Mouse (Mus musculus) kidney, embryonic 14.5 days (tissue): Measurements from ENCODE around the gene Sun1. TPM values are rescaled to one million over a fixed set of nuclear protein-coding genes. Genes with fewer than 3 reads are reported as not detected.

ENCODE experiments used
- ATAC-seq: fragments of 200-750 bp; cut with Nextera tagmentation; 2 replicates; pipeline ENCODE4 v1.8.0; 2017; ENCODE audit warnings: moderate number of reproducible peaks, mild to moderate bottlenecking, moderate TSS enrichment, moderate library complexity; ENCODE audit not compliant: low FRiP score, low TSS enrichment
- H3K27ac ChIP-seq: fragments of 300-500 bp; sonication (generic); 2 replicates; pipeline ENCODE4 v1.5.1; 2014; ENCODE audit warnings: low read depth, mild to moderate bottlenecking, low read length, moderate library complexity, mixed read lengths
- H3K27me3 ChIP-seq: fragments of 300-500 bp; sonication (generic); 2 replicates; pipeline ENCODE4 v1.6.1; 2014; ENCODE audit warnings: mild to moderate bottlenecking, low read length; ENCODE audit not compliant: control insufficient read depth, insufficient read depth
- H3K36me3 ChIP-seq: fragments of 300-500 bp; sonication (generic); 2 replicates; pipeline ENCODE4 v1.6.1; 2014; ENCODE audit warnings: low read length, mixed read lengths; ENCODE audit not compliant: control insufficient read depth, insufficient read depth
- H3K4me1 ChIP-seq: fragments of 300-500 bp; sonication (generic); 2 replicates; pipeline ENCODE4 v1.6.1; 2014; ENCODE audit warnings: low read length, mixed read lengths; ENCODE audit not compliant: control insufficient read depth, insufficient read depth
- H3K4me2 ChIP-seq: fragments of 300-500 bp; sonication (generic); replicated peaks from 2 replicates; pipeline ENCODE4 v1.6.1; 2014; ENCODE audit warnings: low read depth, mild to moderate bottlenecking, low read length
- H3K4me3 ChIP-seq: fragments of 300-500 bp; sonication (generic); 2 replicates; pipeline ENCODE4 v1.5.1; 2014; ENCODE audit warnings: mild to moderate bottlenecking, low read length
- H3K9ac ChIP-seq: fragments of 300-500 bp; sonication (generic); 2 replicates; pipeline ENCODE4 v1.6.1; 2014; ENCODE audit warnings: low read depth, mild to moderate bottlenecking, low read length, moderate library complexity
- H3K9me3 ChIP-seq: fragments of 300-500 bp; sonication (generic); 2 replicates; pipeline ENCODE4 v1.6.1; 2016; ENCODE audit warnings: low read length; ENCODE audit not compliant: control insufficient read depth
- WGBS: fragments of 180-500 bp; shearing (Covaris S2); extraction: QIAGEN DNeasy Blood & Tissue Kit; methylation state at CpG from one replicate; pipeline ENCODE4 v1.1.7; 2014; 5-methylcytosine and 5-hydroxymethylcytosine counted together
- polyA plus RNA-seq: library from polyadenylated mRNA; unstranded; fragments of >200 nt; fragmentation: Nextera tagmentation; extraction: Ambion mirVana; gene quantifications from 2 replicates; pipeline ENCODE4 v1.2.1, GENCODE M21; 2014

Sun1 gene
- polyA plus RNA-seq, 1 experiment from 2014 or later, result 59.5 TPM

DNA sequence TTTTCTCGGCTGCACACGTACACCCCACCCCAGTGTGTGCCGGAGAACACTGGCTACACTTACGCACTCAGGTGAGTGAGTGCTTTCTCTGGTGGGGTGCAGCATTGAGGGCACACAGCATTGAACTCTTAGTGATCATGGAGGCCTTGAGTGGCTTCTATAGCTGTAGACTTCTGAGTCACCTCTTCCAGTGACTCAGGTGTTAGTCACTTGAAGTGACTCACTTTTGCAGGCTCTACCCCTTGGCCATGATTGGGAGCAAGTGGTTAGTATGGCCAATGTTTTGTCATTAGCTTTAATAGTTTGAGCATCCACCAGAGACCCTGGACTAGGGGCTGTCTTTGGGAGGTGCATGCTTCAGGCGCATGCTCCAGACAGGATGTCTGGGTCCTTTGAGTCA lies 14.7 kb downstream of the Sun1 start:
- Histone ChIP-seq H3K27me3 (no peaks in the 10 kb centered on the region), H3K27ac (no peak overlapping the region), H3K36me3 (peaks cover 20% of the 10 kb centered on the region), H3K4me2 (no peak overlapping the region), H3K9me3 (no peaks in the 10 kb centered on the region), H3K9ac (no peak overlapping the region), H3K4me1 (no peaks in the 10 kb centered on the region), H3K4me3 (no peak overlapping the region)
- no peak for ATAC-seq
- WGBS, result 94% methylated on average over 5 of the region's 5 CpGs

DNA sequence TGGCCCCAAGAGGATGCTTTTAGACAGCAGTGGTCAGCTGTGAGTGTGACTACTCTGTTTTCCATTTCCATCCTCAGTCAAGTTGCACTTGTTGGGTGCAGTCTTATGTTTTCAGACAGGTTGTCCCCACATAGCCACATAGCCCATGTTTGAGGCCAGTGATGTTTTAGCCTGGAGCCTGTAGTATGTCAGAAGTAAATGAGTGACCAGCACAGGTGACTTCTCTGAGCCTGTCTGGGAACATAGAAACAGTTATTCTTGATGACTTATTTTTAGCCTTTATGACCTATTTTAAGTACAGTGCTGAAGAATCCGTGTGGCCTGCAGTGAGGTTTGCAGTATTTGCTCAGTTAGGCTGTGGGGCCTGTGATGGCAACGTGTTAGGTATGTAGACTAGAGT lies 15.7 kb downstream of the Sun1 start:
- WGBS, result 87% methylated on average over 2 of the region's 2 CpGs
- no peak for ATAC-seq

DNA sequence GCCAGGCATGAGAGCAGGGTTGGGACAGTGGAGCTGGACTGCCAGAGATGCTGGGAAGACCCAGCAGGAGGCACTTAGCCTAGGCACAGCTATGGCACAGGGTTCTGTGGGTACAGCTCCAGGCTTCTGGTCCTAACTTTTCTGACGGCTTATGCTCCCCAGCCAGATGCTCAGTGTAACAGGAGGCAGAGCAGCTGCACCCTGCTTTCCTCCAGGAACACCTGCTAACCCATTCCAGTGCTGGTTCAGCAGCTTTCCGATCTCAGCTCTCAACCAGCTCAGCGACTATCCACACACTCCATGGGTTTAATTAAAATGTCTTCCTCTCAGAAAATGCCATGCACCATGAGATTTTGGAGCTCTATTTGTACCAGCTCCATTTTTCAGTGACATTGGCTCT lies 16.3 kb downstream of the Sun1 start:
- ATAC-seq, result no peak
- H3K9me3 ChIP-seq, result no peaks in the 10 kb centered on the region
- no peak overlapping the region for H3K9ac ChIP-seq
- H3K27me3 ChIP-seq, result no peaks in the 10 kb centered on the region
- 84% methylated on average over 3 of the region's 3 CpGs for WGBS
- no peaks in the 10 kb centered on the region for H3K4me1 ChIP-seq
- H3K36me3 ChIP-seq, result peaks cover 24% of the 10 kb centered on the region
- no peak overlapping the region for H3K27ac ChIP-seq
- H3K4me2 ChIP-seq, result no peak overlapping the region
- H3K4me3 ChIP-seq, result no peak overlapping the region

More for the DNA sequence above, 15.7 kb downstream of the Sun1 start:
- no peaks in the 10 kb centered on the region for H3K4me1 ChIP-seq
- no peak overlapping the region for H3K4me2 ChIP-seq
- no peaks in the 10 kb centered on the region for H3K27me3 ChIP-seq
- H3K27ac ChIP-seq, result no peak overlapping the region
- H3K9ac ChIP-seq, result no peak overlapping the region
- no peak overlapping the region for H3K4me3 ChIP-seq
- H3K9me3 ChIP-seq, result no peaks in the 10 kb centered on the region
- H3K36me3 ChIP-seq, result peaks cover 17% of the 10 kb centered on the region

GRCm38 (mm10) chr5:139220006-139220515 lies 19.6 kb downstream of the Sun1 start:
- no peaks in the 10 kb centered on the region for H3K9me3 ChIP-seq
- H3K4me3 ChIP-seq, result no peak overlapping the region
- no peak overlapping the region for H3K4me2 ChIP-seq
- ATAC-seq, result no peak
- H3K27ac ChIP-seq, result no peak overlapping the region
- H3K27me3 ChIP-seq, result no peaks in the 10 kb centered on the region
- no peaks in the 10 kb centered on the region for H3K4me1 ChIP-seq
- H3K36me3 ChIP-seq, result peaks cover 47% of the 10 kb centered on the region
- no peak overlapping the region for H3K9ac ChIP-seq
- 94% methylated on average over 4 of the region's 4 CpGs for WGBS

- no peaks in the 10 kb centered on the region for H3K9me3 ChIP-seq
- ATAC-seq, result no peak
These were observed 20.2 kb downstream of the Sun1 start for GRCm38 (mm10) chr5:139220610-139221009.

DNA sequence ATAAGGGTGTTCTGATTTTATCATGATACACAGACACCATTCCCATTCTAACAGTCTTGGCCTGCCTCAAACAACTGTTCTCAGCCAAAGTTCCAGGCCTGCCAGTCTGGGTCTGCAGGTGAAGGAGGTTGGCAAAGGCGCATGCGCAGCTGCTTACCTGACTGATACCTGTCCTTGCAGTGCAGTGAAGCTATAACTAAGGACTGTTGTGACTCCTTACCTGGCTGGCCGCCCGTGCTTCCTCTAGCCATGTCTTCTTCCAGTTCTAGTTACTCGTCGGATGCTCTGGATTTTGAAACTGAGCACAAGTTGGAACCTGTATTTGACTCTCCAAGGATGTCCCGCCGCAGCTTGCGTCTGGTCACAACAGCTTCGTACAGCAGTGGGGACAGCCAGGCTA lies 22.9 kb downstream of the Sun1 start:
- Histone ChIP-seq H3K4me2 (no peak overlapping the region), H3K27ac (no peak overlapping the region), H3K27me3 (no peaks in the 10 kb centered on the region), H3K4me3 (no peak overlapping the region), H3K36me3 (peaks cover 65% of the 10 kb centered on the region), H3K9me3 (no peaks in the 10 kb centered on the region), H3K9ac (no peak overlapping the region), H3K4me1 (no peaks in the 10 kb centered on the region)
- no peak for ATAC-seq
- 95% methylated on average over 10 of the region's 10 CpGs for WGBS

More at GRCm38 (mm10) chr5:139220610-139221009, 20.2 kb downstream of the Sun1 start:
- Histone ChIP-seq H3K27me3 (no peaks in the 10 kb centered on the region), H3K36me3 (peaks cover 52% of the 10 kb centered on the region), H3K4me2 (no peak overlapping the region), H3K27ac (no peak overlapping the region), H3K9ac (no peak overlapping the region), H3K4me1 (no peaks in the 10 kb centered on the region), H3K4me3 (no peak overlapping the region)
- 81% methylated on average over 4 of the region's 4 CpGs for WGBS

DNA sequence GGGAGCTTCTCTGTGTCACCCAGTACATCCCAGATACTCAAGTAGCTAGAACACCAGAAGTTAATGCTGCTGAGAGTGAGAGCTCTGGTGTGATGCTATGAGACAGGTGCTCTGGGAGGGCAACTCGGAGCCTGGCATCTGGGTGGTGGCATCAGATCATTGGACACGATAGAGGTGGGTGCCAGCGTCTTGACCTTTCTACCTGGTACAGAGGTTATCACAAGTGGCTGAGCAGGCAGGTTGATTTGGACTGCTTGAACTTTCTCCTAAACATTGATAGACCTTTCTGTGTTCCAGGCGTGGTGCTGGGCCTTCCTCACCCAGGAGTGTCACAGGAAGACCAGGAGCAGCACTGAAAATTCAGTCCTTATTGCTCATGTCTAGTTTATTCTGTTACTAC lies 26.8 kb downstream of the Sun1 start:
- Histone ChIP-seq H3K27me3 (no peaks in the 10 kb centered on the region), H3K36me3 (peaks cover 81% of the 10 kb centered on the region), H3K4me3 (no peak overlapping the region), H3K27ac (no peak overlapping the region), H3K4me1 (no peaks in the 10 kb centered on the region), H3K9ac (no peak overlapping the region), H3K4me2 (no peak overlapping the region), H3K9me3 (no peaks in the 10 kb centered on the region)
- 90% methylated on average over 4 of the region's 4 CpGs for WGBS
- ATAC-seq, result no peak

DNA sequence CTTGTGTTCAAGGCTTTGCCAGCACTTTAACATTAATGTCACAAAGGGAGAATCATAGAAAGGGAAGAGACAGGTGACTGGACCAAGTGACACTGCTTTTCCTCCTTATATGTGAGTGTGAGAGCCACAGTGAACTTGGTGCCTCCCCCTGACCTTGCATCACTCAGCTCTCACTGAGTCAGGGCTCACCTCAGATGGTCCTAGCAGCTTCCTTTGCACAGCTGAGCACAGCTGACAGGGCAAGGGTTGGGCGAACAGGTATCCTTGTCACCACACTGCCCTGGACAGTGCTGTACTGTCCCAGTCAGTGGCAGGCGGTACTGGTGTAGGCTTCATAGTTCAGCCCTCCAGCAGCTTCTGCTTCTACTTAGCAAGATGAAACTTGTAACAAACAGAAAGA lies 27.2 kb downstream of the Sun1 start:
- Histone ChIP-seq H3K4me3 (no peak overlapping the region), H3K4me2 (no peak overlapping the region), H3K36me3 (peaks cover 78% of the 10 kb centered on the region), H3K9ac (no peak overlapping the region), H3K27me3 (no peaks in the 10 kb centered on the region), H3K9me3 (no peaks in the 10 kb centered on the region), H3K4me1 (no peaks in the 10 kb centered on the region), H3K27ac (no peak overlapping the region)
- WGBS, result 96% methylated on average over 2 of the region's 2 CpGs
- ATAC-seq, result no peak

DNA sequence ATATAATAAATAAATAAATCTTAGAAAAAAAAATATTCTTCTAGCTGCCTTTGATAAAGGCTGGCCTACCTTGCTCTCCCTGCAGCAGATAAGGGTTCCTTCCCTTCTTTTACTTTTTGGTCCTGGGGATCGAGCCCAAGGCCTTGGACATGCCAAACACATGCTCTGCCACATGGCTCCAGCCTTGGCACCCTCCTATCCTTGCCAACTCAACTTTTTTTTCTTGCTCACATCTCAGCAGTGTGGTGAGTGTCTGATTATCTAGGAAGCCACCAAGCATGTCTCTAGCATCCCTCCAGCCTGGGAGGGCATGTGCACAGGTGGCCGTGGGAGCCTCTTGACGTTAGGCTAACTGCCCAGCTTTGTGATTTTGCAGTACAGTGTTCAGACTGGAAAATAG lies 27.9 kb downstream of the Sun1 start:
- Histone ChIP-seq H3K27ac (no peak overlapping the region), H3K4me3 (no peak overlapping the region), H3K9me3 (no peaks in the 10 kb centered on the region), H3K4me2 (no peak overlapping the region), H3K4me1 (no peaks in the 10 kb centered on the region), H3K9ac (no peak overlapping the region), H3K36me3 (peaks cover 72% of the 10 kb centered on the region), H3K27me3 (no peaks in the 10 kb centered on the region)
- WGBS, result 92% methylated on average over 3 of the region's 3 CpGs
- ATAC-seq, result no peak
